Mouse (Mus musculus): ENCODE data around the gene Fth1.
A peak's percentile ranks its signal among the peaks of the same experiment; 100 is the strongest.
"Not testable (repeated sequence)": the region's sequence is repeated elsewhere in the genome, so short reads cannot be mapped to it uniquely, and the experiment has no call there.

Gene Fth1

DNA sequence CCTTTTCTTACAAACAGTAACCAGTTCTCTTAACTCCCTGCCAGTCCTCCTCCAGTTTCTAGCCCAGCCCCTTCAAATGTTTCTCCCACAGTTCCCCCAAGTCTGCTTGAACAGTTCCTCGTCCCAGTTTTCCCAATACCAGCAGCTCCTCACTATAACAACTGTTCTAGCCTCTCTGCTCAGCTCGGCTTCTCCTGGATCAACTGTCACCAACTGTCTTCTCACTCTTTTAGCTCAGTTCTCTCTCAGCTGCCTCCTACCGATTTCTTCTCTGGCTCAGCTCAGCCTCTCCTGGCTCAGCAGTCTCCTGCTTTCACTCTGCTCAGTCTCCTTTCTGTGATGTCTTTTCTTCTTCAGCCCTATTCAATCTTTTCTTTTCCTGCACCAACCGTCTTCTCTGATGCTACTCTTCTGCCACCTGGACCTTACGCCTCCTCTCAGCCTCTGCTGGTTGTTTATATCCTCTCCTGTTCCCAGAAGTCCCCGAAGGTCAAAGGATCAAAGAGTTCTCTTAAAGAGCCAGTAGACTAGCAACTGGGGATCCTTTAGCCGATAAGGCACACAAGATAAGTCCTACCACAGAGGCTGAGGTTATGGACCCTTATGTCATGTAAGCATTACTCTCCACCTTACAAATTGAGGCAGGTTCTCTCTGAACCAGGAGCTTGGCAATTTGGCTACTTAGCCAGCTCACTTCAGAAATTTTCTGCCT lies 16.0 kb upstream of the Fth1 start:
- DNase-seq (ENCODE audit: low spot score in 2 of 2), result peak in 1 of 2 experiments; percentile 55

DNA sequence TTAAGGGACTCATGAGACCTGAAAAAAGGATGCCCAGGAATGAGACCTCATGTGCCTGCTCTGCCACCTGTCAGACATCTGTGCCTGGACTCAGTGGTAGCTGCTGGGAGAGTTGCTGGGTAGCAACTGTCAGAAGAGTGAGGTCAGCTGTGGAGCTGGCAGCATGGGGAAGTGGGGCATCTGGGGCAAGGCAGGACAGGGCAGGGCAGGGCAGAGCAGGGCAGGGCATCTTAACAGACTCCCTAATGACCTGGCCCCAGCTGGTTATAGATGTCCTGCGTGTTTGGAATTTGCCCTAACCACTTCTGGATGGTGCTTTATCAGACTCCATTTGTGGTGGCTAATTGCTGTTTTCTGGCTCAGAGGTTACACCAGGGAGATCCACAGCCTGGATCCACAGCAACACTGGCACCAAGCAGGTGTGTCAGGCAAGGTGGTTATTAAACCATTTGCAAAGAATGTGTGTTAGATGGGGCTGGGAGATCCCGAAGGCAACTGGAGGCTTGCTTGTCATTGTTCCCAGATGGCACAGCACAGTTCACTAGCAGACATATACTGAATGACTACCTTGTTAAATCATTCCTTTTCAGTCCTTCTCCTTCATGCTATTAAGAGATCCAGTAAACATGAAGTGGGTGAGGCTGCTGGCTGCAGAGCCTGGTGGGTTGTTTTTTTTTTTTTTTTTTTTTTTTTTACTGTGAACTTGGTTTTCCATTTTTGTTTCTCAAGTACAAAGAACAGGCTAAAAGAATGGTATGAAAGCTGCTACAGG lies 14.1 kb upstream of the Fth1 start:
- DNase-seq (ENCODE audit: low spot score in 2 of 2), result no peak

- DNase-seq (ENCODE audit: low spot score in 2 of 2), result no peak
Measured at GRCm38 (mm10) chr19:9968081-9968787, 12.2 kb upstream of the Fth1 start.

- DNase-seq (ENCODE audit: low spot score in 2 of 2), result not testable (repeated sequence)
Measured at GRCm38 (mm10) chr19:9974853-9975252, 5.5 kb upstream of the Fth1 start.

- no peak for DNase-seq (ENCODE audit: low spot score in 2 of 2)
Measured at GRCm38 (mm10) chr19:9977085-9977484, 3.3 kb upstream of the Fth1 start.

DNA sequence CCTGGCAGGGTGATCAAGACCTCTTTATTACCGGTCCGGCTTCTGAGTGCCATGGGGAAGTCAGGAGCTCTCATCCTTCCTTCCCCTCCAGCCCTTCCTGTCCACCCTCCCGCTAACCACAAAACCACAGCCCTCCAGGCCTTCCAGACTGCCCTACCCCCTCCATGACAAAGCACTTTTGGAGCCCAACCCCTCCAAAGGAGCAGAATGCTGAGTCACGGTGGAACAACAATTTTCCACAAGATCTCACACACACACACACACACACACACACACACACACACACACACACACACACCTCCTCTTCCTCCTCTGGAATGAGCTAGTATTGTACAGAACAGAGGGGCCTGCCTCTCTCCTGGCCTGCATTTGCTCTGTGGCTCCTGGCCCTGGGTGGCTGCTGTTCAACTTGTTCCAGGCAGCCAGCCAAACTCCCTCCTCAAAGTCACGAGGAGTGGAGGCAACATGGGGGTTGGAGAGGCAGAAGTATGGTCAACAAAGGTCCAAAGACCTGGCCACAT lies 1.9 kb upstream of the Fth1 start:
- peak; percentile 46 to 56 for DNase-seq (ENCODE audit: low spot score in 2 of 2)

DNA sequence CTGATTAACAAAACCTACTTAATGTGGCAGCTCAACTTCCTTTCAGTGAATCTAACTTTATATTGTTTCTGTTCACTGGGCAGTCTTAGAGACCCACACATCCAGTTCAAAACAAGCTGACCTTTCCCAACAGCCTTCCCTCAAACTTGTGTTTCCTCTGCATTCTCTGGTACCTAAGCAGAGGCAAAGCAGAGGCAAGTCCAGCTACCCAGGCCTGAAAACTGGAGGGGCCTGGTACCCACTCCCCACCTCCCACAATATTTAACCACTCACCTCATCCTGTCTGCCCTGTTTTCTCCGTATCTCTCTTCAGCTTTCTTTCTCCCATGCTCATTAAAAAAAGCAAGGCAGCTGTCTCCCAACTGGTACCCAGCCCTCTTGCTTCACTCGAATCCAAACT lies 1.2 kb upstream of the Fth1 start:
- no peak for DNase-seq (ENCODE audit: low spot score in 2 of 2)

GRCm38 (mm10) chr19:9981621-9982020 lies 1.2 kb downstream of the Fth1 start:
- DNase-seq (ENCODE audit: low spot score in 2 of 2), result no peak

DNA sequence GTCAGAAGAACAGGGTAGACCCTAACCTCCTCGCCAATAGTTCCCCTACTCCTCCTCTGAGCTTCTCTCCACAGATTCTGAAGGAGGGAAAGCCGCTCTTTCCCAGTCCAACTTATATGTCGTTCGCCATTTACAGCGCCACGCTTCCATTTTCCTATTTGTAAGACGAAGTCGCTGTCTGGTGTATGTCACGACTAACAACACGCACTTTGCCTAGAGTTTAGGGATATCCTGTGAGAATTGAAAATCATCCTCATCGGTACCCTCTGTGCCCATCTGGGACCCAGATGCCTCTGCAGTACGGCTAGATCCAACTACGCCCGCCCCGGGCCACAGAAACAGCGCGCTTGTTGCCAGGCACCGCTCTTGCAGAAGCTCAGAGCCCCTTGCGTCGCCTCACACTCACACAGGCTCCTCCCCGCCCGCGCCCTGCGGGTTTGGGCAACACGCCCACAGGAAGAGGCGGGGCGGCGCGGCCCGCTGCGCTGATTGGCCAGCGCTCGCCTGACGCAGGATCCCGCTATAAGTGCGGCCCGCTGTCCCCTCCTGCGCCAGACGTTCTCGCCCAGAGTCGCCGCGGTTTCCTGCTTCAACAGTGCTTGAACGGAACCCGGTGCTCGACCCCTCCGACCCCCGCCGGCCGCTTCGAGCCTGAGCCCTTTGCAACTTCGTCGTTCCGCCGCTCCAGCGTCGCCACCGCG lies 1.9 kb downstream of the Fth1 start:
- DNase-seq (ENCODE audit: low spot score in 2 of 2), result peak; percentile 96

- peak in 1 of 2 experiments; percentile 58 for DNase-seq (ENCODE audit: low spot score in 2 of 2)
Measured at GRCm38 (mm10) chr19:9982852-9983542, 2.6 kb downstream of the Fth1 start.

GRCm38 (mm10) chr19:9984111-9985055 lies 4.0 kb downstream of the Fth1 start:
- DNase-seq (ENCODE audit: low spot score in 2 of 2), result no peak

- no peak for DNase-seq (ENCODE audit: low spot score in 2 of 2)
Measured at GRCm38 (mm10) chr19:9985190-9985899, 4.9 kb downstream of the Fth1 start.

GRCm38 (mm10) chr19:9985900-9986421 lies 5.6 kb downstream of the Fth1 start:
- no peak for DNase-seq (ENCODE audit: low spot score in 2 of 2)

DNA sequence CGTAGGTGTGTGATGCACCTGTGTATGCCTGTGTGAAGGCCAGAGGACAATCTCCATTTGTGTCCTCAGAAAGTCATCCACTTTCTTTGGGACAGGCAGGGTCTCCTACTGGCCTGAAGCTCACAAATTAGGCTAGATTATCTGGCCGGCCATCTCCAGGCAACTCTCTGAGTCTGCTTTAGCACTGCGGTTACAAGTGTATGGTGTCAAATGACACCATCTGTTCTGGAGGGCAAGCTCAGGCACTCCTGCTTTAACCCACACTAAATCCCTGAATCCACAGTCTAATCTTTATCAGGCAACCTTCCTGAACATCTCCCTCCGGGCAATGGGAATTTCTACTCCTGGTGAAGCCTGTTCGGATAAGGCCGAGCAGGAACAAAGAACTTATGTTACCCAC lies 6.8 kb downstream of the Fth1 start:
- DNase-seq (ENCODE audit: low spot score in 2 of 2), result no peak

- no peak for DNase-seq (ENCODE audit: low spot score in 2 of 2)
Measured at GRCm38 (mm10) chr19:9987593-9987992, 7.2 kb downstream of the Fth1 start.

GRCm38 (mm10) chr19:9989171-9989883 lies 8.9 kb downstream of the Fth1 start:
- no peak for DNase-seq (ENCODE audit: low spot score in 2 of 2)

- DNase-seq (ENCODE audit: low spot score in 2 of 2), result no peak
Measured at GRCm38 (mm10) chr19:9989884-9990256, 9.5 kb downstream of the Fth1 start.

- peak in 1 of 2 experiments; percentile 57 for DNase-seq (ENCODE audit: low spot score in 2 of 2)
Measured at GRCm38 (mm10) chr19:9991304-9991703, 10.9 kb downstream of the Fth1 start.

Measured in right cerebral cortex, postnatal 36 days (tissue).